Mouse (Mus musculus): ENCODE results near the gene Myrip. TPM values are rescaled to one million over a fixed set of nuclear protein-coding genes. Genes with fewer than 3 reads are reported as not detected.
"Not testable (repeated sequence)": the region's sequence is repeated elsewhere in the genome, so short reads cannot be mapped to it uniquely, and the experiment has no call there.

Gene Myrip
- polyA plus RNA-seq, 1 experiment from 2014 or later, result 8.1 TPM

GRCm38 (mm10) chr9:120360397-120361177 lies 59.3 kb downstream of the Myrip start:
- H3K4me2 ChIP-seq, result no peak overlapping the region
- H3K27ac ChIP-seq (replicated peaks), result peak overlapping the region; percentile 68
- no peaks in the 10 kb centered on the region for H3K9me3 ChIP-seq
- no peaks in the 10 kb centered on the region for H3K27me3 ChIP-seq
- WGBS, result 55% methylated on average over 14 of the region's 14 CpGs
- H3K9ac ChIP-seq, result no peak overlapping the region
- no peaks in the 10 kb centered on the region for H3K36me3 ChIP-seq
- ATAC-seq (ENCODE audit: low FRiP score, low read depth), result peak; percentile 80
- H3K4me3 ChIP-seq, result no peak overlapping the region
- H3K4me1 ChIP-seq (replicated peaks), result peaks cover 3% of the 10 kb centered on the region; the same call in 1 of the 2 replicates

GRCm38 (mm10) chr9:120361656-120362055 lies 60.3 kb downstream of the Myrip start:
- no peaks in the 10 kb centered on the region for H3K36me3 ChIP-seq
- H3K4me2 ChIP-seq, result no peak overlapping the region
- no peak overlapping the region for H3K9ac ChIP-seq
- 91% methylated on average over 6 of the region's 6 CpGs for WGBS
- no peak for ATAC-seq (ENCODE audit: low FRiP score, low read depth)
- H3K27ac ChIP-seq (replicated peaks), result no peak overlapping the region
- no peak overlapping the region for H3K4me3 ChIP-seq
- H3K4me1 ChIP-seq (replicated peaks), result peaks cover 3% of the 10 kb centered on the region; the same call in 1 of the 2 replicates
- no peaks in the 10 kb centered on the region for H3K27me3 ChIP-seq
- H3K9me3 ChIP-seq, result no peaks in the 10 kb centered on the region

- Histone ChIP-seq H3K4me1 (replicated peaks) (peaks cover 3% of the 10 kb centered on the region; the same call in 1 of the 2 replicates), H3K4me3 (no peak overlapping the region), H3K9me3 (no peaks in the 10 kb centered on the region), H3K9ac (no peak overlapping the region), H3K27ac (replicated peaks) (no peak overlapping the region), H3K4me2 (no peak overlapping the region), H3K27me3 (no peaks in the 10 kb centered on the region), H3K36me3 (no peaks in the 10 kb centered on the region)
- ATAC-seq (ENCODE audit: low FRiP score, low read depth), result no peak
- 85% methylated on average over 3 of the region's 3 CpGs for WGBS
Observed at GRCm38 (mm10) chr9:120362684-120363083, 61.4 kb downstream of the Myrip start.

GRCm38 (mm10) chr9:120364653-120365283 lies 63.5 kb downstream of the Myrip start:
- no peak overlapping the region for H3K4me2 ChIP-seq
- 79% methylated on average over 19 of the region's 19 CpGs for whole genome bisulfite sequencing
- H3K9ac ChIP-seq, result no peak overlapping the region

GRCm38 (mm10) chr9:120367526-120367925 lies 66.2 kb downstream of the Myrip start:
- no peaks in the 10 kb centered on the region for H3K27me3 ChIP-seq
- no peak for ATAC-seq (ENCODE audit: low FRiP score, low read depth)
- no peak overlapping the region for H3K27ac ChIP-seq (replicated peaks)
- no peaks in the 10 kb centered on the region for H3K9me3 ChIP-seq
- no peaks in the 10 kb centered on the region for H3K36me3 ChIP-seq
- H3K4me3 ChIP-seq, result no peak overlapping the region
- 92% methylated on average over 1 of the region's 1 CpGs for WGBS
- H3K9ac ChIP-seq, result no peak overlapping the region
- no peak overlapping the region for H3K4me2 ChIP-seq
- no peaks in the 10 kb centered on the region for H3K4me1 ChIP-seq (replicated peaks)

More at GRCm38 (mm10) chr9:120364653-120365283, 63.5 kb downstream of the Myrip start:
- H3K4me3 ChIP-seq, result no peak overlapping the region
- H3K9me3 ChIP-seq, result no peaks in the 10 kb centered on the region
- no peak for ATAC-seq (ENCODE audit: low FRiP score, low read depth)
- no peaks in the 10 kb centered on the region for H3K36me3 ChIP-seq
- H3K27ac ChIP-seq (replicated peaks), result no peak overlapping the region
- no peaks in the 10 kb centered on the region; the same call in 1 of the 2 replicates for H3K4me1 ChIP-seq (replicated peaks)
- H3K27me3 ChIP-seq, result no peaks in the 10 kb centered on the region

DNA sequence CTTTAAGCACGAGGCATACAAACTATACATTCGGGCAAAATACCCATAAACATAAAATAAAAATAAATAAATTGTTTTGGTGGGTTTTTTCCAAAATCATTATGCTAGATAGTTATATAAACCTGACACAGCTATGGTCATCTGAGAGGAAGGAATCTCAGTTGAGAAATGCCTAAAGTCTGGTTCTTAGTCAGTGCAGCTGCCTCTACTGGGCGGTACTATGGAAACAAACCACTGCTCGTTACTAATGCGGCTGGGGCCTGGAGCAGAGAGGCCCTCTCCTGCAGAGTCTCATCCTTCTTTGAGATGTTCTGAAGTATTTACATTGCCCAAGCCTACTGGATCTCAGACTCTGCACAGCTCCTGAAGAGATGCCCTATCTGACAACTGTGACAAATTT lies 70.3 kb downstream of the Myrip start:
- no peak for ATAC-seq (ENCODE audit: low FRiP score, low read depth)
- Histone ChIP-seq H3K27me3 (no peaks in the 10 kb centered on the region), H3K4me1 (replicated peaks) (no peaks in the 10 kb centered on the region), H3K9me3 (no peaks in the 10 kb centered on the region), H3K36me3 (no peaks in the 10 kb centered on the region), H3K27ac (replicated peaks) (no peak overlapping the region), H3K4me2 (no peak overlapping the region), H3K9ac (no peak overlapping the region), H3K4me3 (no peak overlapping the region)
- 77% methylated on average over 5 of the region's 5 CpGs for WGBS

DNA sequence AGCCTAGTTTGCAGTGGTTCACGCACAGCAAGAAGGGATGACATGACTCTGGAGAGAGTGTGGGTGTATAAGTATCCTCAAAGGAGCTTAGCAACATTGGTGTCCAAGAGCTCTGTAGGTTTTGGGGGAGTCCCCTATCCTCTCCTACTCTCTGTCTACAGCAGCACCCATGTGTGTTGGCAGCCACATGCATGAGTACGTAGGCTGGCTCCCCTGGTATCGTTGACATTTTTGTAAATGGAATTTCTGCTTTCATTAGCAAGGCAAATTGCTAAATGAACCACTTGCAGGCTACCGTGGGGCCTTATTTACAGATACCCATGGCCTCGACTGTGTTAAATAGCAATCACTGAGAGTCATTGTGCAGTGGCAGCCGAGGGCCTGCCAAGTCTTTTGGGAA lies 71.0 kb downstream of the Myrip start:
- Histone ChIP-seq H3K27ac (replicated peaks) (no peak overlapping the region), H3K9me3 (no peaks in the 10 kb centered on the region), H3K36me3 (no peaks in the 10 kb centered on the region), H3K9ac (no peak overlapping the region), H3K4me1 (replicated peaks) (no peaks in the 10 kb centered on the region), H3K4me2 (no peak overlapping the region), H3K27me3 (no peaks in the 10 kb centered on the region), H3K4me3 (no peak overlapping the region)
- 55% methylated on average over 6 of the region's 6 CpGs for WGBS
- ATAC-seq (ENCODE audit: low FRiP score, low read depth), result peak; percentile 34; the same call in 1 of the 2 replicates

GRCm38 (mm10) chr9:120377726-120378125 lies 76.4 kb downstream of the Myrip start:
- Histone ChIP-seq H3K9me3 (no peaks in the 10 kb centered on the region), H3K27ac (replicated peaks) (no peak overlapping the region), H3K27me3 (no peaks in the 10 kb centered on the region), H3K4me2 (no peak overlapping the region), H3K36me3 (no peaks in the 10 kb centered on the region), H3K4me3 (no peak overlapping the region), H3K4me1 (replicated peaks) (peaks cover 2% of the 10 kb centered on the region; the same call in 1 of the 2 replicates), H3K9ac (no peak overlapping the region)
- WGBS, result 24% methylated on average over 11 of the region's 11 CpGs
- ATAC-seq (ENCODE audit: low FRiP score, low read depth), result 0 out of 2 replicates have a peak, but pooled peaks have one; percentile 19

DNA sequence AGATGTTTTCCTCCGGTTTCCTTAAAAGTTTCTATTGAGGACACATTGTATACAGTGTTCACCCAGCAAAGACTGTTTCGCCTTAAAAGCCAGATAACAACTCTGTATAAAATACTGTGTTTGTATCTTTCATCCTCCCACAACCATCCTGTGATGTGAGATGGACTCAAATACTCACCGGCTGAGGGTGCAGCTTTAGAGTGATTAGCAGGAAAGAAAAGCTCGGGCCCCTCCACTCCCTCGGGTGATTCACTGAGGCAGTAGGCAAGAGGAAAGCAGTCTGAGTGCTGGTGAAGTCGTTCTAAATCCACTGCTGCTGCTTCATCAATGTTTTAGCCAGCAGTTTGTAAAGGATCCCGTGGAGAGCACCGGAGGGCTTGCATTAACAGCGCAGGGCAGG lies 93.9 kb downstream of the Myrip start:
- no peaks in the 10 kb centered on the region for H3K27me3 ChIP-seq
- 44% methylated on average over 9 of the region's 9 CpGs for WGBS
- H3K4me3 ChIP-seq, result no peak overlapping the region
- no peaks in the 10 kb centered on the region for H3K36me3 ChIP-seq
- H3K4me1 ChIP-seq (replicated peaks), result peaks cover 6% of the 10 kb centered on the region; the same call in 1 of the 2 replicates
- H3K4me2 ChIP-seq, result no peak overlapping the region
- no peak overlapping the region for H3K27ac ChIP-seq (replicated peaks)
- no peaks in the 10 kb centered on the region for H3K9me3 ChIP-seq
- no peak overlapping the region for H3K9ac ChIP-seq
- ATAC-seq (ENCODE audit: low FRiP score, low read depth), result no peak

DNA sequence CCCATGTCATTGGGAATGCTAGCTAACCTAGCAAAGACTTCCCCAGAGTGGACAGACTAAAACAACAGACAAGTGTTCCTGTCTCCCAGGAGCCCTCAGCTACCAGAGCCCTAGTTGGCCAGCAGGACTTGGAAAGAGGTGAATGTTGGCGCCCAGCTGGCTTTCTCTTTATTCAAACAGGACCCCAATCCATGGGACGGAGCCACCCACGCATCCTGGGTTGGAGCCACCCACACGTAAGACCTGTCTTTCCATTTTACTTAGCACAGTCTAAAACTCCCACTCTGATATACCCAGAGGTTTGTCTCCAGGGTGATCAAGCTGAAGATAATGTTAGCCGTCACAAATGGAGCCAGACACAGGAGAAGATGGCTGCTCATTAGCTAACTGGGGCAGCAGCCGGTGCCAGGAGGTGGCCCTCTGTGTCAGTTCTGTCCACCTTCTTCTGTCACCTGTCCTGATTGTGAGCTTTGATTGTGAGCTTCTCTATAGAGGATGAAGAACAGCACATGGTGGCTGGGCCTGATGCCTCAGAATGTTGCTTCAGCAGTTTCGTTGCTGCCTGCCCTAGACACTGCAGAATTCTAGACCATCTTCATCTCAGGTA lies 95.4 kb downstream of the Myrip start:
- ATAC-seq (ENCODE audit: low FRiP score, low read depth), result no peak
- no peak overlapping the region for H3K4me2 ChIP-seq
- peaks cover 6% of the 10 kb centered on the region; the same call in 1 of the 2 replicates for H3K4me1 ChIP-seq (replicated peaks)
- H3K4me3 ChIP-seq, result no peak overlapping the region
- H3K9ac ChIP-seq, result no peak overlapping the region
- no peaks in the 10 kb centered on the region for H3K9me3 ChIP-seq
- no peak overlapping the region for H3K27ac ChIP-seq (replicated peaks)
- H3K36me3 ChIP-seq, result no peaks in the 10 kb centered on the region
- H3K27me3 ChIP-seq, result no peaks in the 10 kb centered on the region
- WGBS, result 90% methylated on average over 7 of the region's 7 CpGs

DNA sequence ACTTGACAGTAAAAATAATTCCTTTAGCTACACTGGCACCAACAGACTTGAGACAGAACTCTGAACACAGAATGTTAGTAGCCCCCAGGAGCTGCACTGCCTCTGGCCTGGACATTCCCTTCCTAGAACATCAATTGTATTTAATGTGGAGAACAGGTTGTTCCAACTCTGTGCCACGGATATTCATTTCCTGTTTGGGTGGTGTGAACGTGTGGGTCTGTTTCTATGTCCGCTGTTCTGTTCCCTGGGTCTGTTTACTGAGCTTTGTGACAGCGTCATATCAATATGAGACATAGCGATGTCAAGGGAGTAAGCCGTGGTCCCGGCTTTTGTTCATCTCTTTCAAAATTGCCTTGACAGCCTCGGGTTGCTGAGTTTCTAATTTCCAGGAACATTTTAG lies 97.0 kb downstream of the Myrip start:
- H3K4me2 ChIP-seq, result no peak overlapping the region

DNA sequence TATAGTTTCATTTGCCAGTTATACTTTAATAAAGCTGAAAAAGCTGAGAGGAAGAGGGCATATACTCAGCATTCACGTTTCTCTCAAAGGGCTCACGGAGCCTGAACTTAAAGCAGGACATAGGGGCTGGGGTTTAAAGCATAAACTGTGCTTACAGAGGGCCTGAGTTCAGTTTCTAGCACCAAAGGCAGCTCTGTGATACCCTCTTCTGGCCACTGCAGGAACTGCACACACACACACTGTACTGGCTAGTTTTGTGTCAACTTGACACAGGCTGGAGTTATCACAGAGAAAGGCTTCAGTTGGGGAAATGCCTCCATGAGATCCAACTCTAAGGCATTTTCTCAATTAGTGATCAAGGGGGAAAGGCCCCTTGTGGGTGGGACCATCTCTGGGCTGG lies 98.2 kb downstream of the Myrip start:
- H3K4me1 ChIP-seq (replicated peaks); H3K27me3 ChIP-seq; H3K4me2 ChIP-seq; H3K4me3 ChIP-seq; H3K36me3 ChIP-seq; ATAC-seq (ENCODE audit: low FRiP score, low read depth); H3K9ac ChIP-seq; H3K27ac ChIP-seq (replicated peaks); H3K9me3 ChIP-seq: not testable (repeated sequence)
- WGBS, result 88% methylated on average over 2 of the region's 2 CpGs

More for the DNA sequence above, 97.0 kb downstream of the Myrip start:
- 89% methylated on average over 8 of the region's 8 CpGs for WGBS
- Histone ChIP-seq H3K4me1 (replicated peaks) (peaks cover 6% of the 10 kb centered on the region; the same call in 1 of the 2 replicates), H3K36me3 (no peaks in the 10 kb centered on the region), H3K9me3 (no peaks in the 10 kb centered on the region), H3K27me3 (no peaks in the 10 kb centered on the region), H3K9ac (no peak overlapping the region), H3K27ac (replicated peaks) (no peak overlapping the region), H3K4me3 (no peak overlapping the region)
- no peak for ATAC-seq (ENCODE audit: low FRiP score, low read depth)
